Mouse (Mus musculus): ENCODE results near the gene Tasp1. TPM values are rescaled to one million over a fixed set of nuclear protein-coding genes. Genes with fewer than 3 reads are reported as not detected.
"Not testable (repeated sequence)": the region's sequence is repeated elsewhere in the genome, so short reads cannot be mapped to it uniquely, and the experiment has no call there.

The Tasp1 gene
- polyA plus RNA-seq, 1 experiment from 2014 or later: 14.8 TPM

- not testable (repeated sequence) for DNase-seq (ENCODE audit: low spot score); H3K9me3 ChIP-seq; H3K4me3 ChIP-seq; H3K27me3 ChIP-seq (ENCODE audit: insufficient read depth, poor library complexity, severe bottlenecking); H3K36me3 ChIP-seq; H3K4me1 ChIP-seq (replicated peaks); H3K27ac ChIP-seq
Observed at GRCm38 (mm10) chr2:140079284-140079683, 12.7 kb upstream of the Tasp1 start.

DNA sequence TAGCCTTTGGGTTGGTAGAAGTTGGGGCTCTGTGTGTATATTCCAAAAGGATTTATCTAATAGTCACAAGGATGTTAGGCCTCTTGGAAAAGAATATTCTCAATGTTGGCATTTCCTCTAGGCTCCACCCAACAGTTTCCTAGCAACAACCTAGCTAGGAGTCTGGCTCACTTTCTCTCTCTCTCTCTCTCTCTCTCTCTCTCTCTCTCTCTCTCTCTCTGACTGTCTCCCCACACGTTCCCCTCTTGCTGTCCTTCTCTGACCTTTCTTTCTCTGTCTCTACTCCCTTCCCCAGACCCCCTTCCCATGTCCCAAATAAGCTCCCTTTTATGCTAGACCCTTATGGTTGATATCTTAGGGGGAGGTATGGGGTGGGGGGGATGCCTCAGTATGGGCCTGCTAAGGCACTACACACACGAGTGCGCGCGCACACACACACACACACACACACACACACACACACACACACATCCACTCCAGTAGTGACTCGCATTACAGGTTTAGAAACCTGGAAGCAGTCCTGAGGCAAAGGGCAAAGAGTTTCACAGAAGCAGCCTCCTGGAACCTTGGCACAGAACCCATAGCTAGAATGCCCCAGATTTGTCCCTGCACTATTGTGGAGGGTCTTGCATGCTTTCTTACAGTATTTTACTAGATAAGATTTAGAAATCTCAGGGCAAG lies 12.1 kb upstream of the Tasp1 start:
- H3K4me1 ChIP-seq (replicated peaks): peaks cover 9% of the 10 kb centered on the region; the same call in 1 of the 2 replicates
- no peaks in the 10 kb centered on the region for H3K36me3 ChIP-seq
- no peak overlapping the region for H3K4me3 ChIP-seq
- H3K27ac ChIP-seq: no peak overlapping the region
- H3K27me3 ChIP-seq (ENCODE audit: insufficient read depth, poor library complexity, severe bottlenecking): no peaks in the 10 kb centered on the region
- WGBS: 48% methylated on average over 6 of the region's 6 CpGs
- DNase-seq (ENCODE audit: low spot score): no peak
- no peaks in the 10 kb centered on the region for H3K9me3 ChIP-seq

- Histone ChIP-seq H3K36me3 (no peaks in the 10 kb centered on the region), H3K4me1 (replicated peaks) (peaks cover 9% of the 10 kb centered on the region; the same call in 1 of the 2 replicates), H3K9me3 (no peaks in the 10 kb centered on the region), H3K27me3 (ENCODE audit: insufficient read depth, poor library complexity, severe bottlenecking) (no peaks in the 10 kb centered on the region), H3K27ac (no peak overlapping the region), H3K4me3 (no peak overlapping the region)
- peak; percentile 6 for DNase-seq (ENCODE audit: low spot score)
- WGBS: 18% methylated on average over 1 of the region's 1 CpGs
Observed at GRCm38 (mm10) chr2:140077476-140077875, 10.9 kb upstream of the Tasp1 start.

GRCm38 (mm10) chr2:140075150-140075549 lies 8.5 kb upstream of the Tasp1 start:
- Histone ChIP-seq H3K9me3 (no peaks in the 10 kb centered on the region), H3K27ac (no peak overlapping the region), H3K27me3 (ENCODE audit: insufficient read depth, poor library complexity, severe bottlenecking) (no peaks in the 10 kb centered on the region), H3K4me3 (no peak overlapping the region), H3K4me1 (replicated peaks) (peaks cover 9% of the 10 kb centered on the region; the same call in 1 of the 2 replicates), H3K36me3 (no peaks in the 10 kb centered on the region)
- no peak for DNase-seq (ENCODE audit: low spot score)
- WGBS: 88% methylated on average over 3 of the region's 3 CpGs

- peak overlapping the region; percentile 92 for H3K4me3 ChIP-seq
- H3K4me1 ChIP-seq (replicated peaks): peaks cover 15% of the 10 kb centered on the region
- no peaks in the 10 kb centered on the region for H3K9me3 ChIP-seq
- 51% methylated on average over 4 of the region's 4 CpGs for WGBS
- no peaks in the 10 kb centered on the region for H3K27me3 ChIP-seq (ENCODE audit: insufficient read depth, poor library complexity, severe bottlenecking)
- H3K27ac ChIP-seq: peak overlapping the region; percentile 94; the same call in 1 of the 2 replicates
- H3K36me3 ChIP-seq: no peaks in the 10 kb centered on the region
- DNase-seq (ENCODE audit: low spot score): no peak
Observed at GRCm38 (mm10) chr2:140067516-140067915, 911 bp upstream of the Tasp1 start.

GRCm38 (mm10) chr2:140065676-140066075 lies 929 bp downstream of the Tasp1 start:
- Histone ChIP-seq H3K27ac (peak overlapping the region; percentile 94; the same call in 1 of the 2 replicates), H3K9me3 (no peaks in the 10 kb centered on the region), H3K36me3 (no peaks in the 10 kb centered on the region), H3K27me3 (ENCODE audit: insufficient read depth, poor library complexity, severe bottlenecking) (no peaks in the 10 kb centered on the region), H3K4me3 (peak overlapping the region; percentile 92), H3K4me1 (replicated peaks) (peaks cover 15% of the 10 kb centered on the region)
- WGBS: 84% methylated on average over 8 of the region's 8 CpGs
- no peak for DNase-seq (ENCODE audit: low spot score)

GRCm38 (mm10) chr2:140061481-140061880 lies 5.1 kb downstream of the Tasp1 start:
- H3K4me3 ChIP-seq: no peak overlapping the region
- H3K27me3 ChIP-seq (ENCODE audit: insufficient read depth, poor library complexity, severe bottlenecking): no peaks in the 10 kb centered on the region
- H3K36me3 ChIP-seq: peaks cover 7% of the 10 kb centered on the region
- H3K4me1 ChIP-seq (replicated peaks): peaks cover 7% of the 10 kb centered on the region; the same call in 1 of the 2 replicates
- no peaks in the 10 kb centered on the region for H3K9me3 ChIP-seq
- H3K27ac ChIP-seq: no peak overlapping the region
- DNase-seq (ENCODE audit: low spot score): no peak
- 87% methylated on average over 3 of the region's 3 CpGs for WGBS

GRCm38 (mm10) chr2:140060092-140060867 lies 6.3 kb downstream of the Tasp1 start:
- H3K27ac ChIP-seq: no peak overlapping the region
- no peak overlapping the region for H3K4me3 ChIP-seq
- no peaks in the 10 kb centered on the region for H3K4me1 ChIP-seq (replicated peaks)
- DNase-seq (ENCODE audit: low spot score): no peak
- peaks cover 16% of the 10 kb centered on the region for H3K36me3 ChIP-seq
- no peaks in the 10 kb centered on the region for H3K9me3 ChIP-seq
- 89% methylated on average over 4 of the region's 4 CpGs for WGBS
- H3K27me3 ChIP-seq (ENCODE audit: insufficient read depth, poor library complexity, severe bottlenecking): no peaks in the 10 kb centered on the region

DNA sequence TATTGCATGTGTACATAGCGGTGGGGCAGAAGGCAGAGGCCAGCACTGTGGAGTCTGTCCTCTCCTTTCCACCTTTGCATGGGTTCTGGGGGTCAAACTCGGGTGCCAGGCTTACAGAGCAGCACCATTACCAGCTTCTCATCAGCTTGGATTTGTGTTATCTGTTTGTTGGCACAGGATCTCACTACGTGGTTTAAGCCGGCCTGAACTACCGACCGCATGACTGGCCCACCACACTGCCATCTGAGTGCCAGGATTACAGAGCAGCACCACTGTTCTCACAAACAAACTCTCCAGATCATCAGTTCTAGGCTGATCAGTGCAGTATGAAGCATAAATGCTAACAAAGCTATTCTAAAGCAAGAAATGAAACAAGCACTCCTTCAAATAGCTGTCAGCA lies 8.5 kb downstream of the Tasp1 start:
- H3K4me3 ChIP-seq: no peak overlapping the region
- H3K9me3 ChIP-seq: no peaks in the 10 kb centered on the region
- H3K27me3 ChIP-seq (ENCODE audit: insufficient read depth, poor library complexity, severe bottlenecking): no peaks in the 10 kb centered on the region
- no peak for DNase-seq (ENCODE audit: low spot score)
- 92% methylated on average over 6 of the region's 6 CpGs for WGBS
- H3K27ac ChIP-seq: no peak overlapping the region
- H3K36me3 ChIP-seq: peaks cover 38% of the 10 kb centered on the region
- no peaks in the 10 kb centered on the region for H3K4me1 ChIP-seq (replicated peaks)

- no peak overlapping the region for H3K27ac ChIP-seq
- DNase-seq (ENCODE audit: low spot score): no peak
- H3K27me3 ChIP-seq (ENCODE audit: insufficient read depth, poor library complexity, severe bottlenecking): no peaks in the 10 kb centered on the region
- H3K36me3 ChIP-seq: peaks cover 94% of the 10 kb centered on the region
- 91% methylated on average over 2 of the region's 2 CpGs for WGBS
- no peaks in the 10 kb centered on the region for H3K9me3 ChIP-seq
- H3K4me1 ChIP-seq (replicated peaks): no peaks in the 10 kb centered on the region
- H3K4me3 ChIP-seq: no peak overlapping the region
Observed at GRCm38 (mm10) chr2:140051607-140052126, 14.9 kb downstream of the Tasp1 start.

DNA sequence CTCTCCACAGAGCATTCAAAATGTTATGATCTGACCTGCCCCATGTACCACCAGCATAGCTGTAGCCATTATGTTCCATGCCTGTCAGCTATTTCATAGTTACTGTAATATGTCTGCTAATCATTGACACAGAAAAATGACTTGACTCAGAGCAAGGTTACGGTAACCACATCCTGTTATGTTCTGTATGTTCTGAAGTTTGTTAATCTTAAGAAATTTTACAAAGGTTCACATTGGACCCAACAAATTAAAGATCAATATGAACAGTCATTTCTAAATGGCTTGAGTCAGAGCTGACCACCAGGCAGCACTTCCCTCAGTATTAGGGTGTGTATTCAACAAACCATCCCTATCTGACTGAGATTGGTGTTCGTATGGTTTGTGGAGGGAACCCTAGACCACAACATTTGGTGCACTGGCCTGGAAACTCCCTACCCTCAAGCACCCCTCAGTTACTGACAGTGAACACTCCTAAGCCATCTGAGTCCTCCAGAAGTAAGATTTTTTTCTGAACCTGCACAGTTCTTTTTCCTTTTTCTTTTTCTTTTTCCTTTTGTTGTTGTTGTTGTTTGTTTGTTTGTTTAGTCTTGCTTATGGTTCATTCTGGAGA lies 24.0 kb downstream of the Tasp1 start:
- peaks cover 38% of the 10 kb centered on the region for H3K36me3 ChIP-seq
- DNase-seq (ENCODE audit: low spot score): no peak
- WGBS: 88% methylated on average over 2 of the region's 2 CpGs
- H3K4me1 ChIP-seq (replicated peaks): no peaks in the 10 kb centered on the region
- H3K9me3 ChIP-seq: no peaks in the 10 kb centered on the region
- H3K4me3 ChIP-seq: no peak overlapping the region
- H3K27me3 ChIP-seq (ENCODE audit: insufficient read depth, poor library complexity, severe bottlenecking): no peaks in the 10 kb centered on the region
- H3K27ac ChIP-seq: no peak overlapping the region

- H3K4me1 ChIP-seq (replicated peaks): no peaks in the 10 kb centered on the region
- no peaks in the 10 kb centered on the region for H3K9me3 ChIP-seq
- 95% methylated on average over 10 of the region's 10 CpGs for WGBS
- no peaks in the 10 kb centered on the region for H3K27me3 ChIP-seq (ENCODE audit: insufficient read depth, poor library complexity, severe bottlenecking)
- no peak overlapping the region for H3K4me3 ChIP-seq
- H3K27ac ChIP-seq: no peak overlapping the region
- peaks cover 37% of the 10 kb centered on the region for H3K36me3 ChIP-seq
- no peak for DNase-seq (ENCODE audit: low spot score)
Observed at GRCm38 (mm10) chr2:140042081-140042480, 24.5 kb downstream of the Tasp1 start.

GRCm38 (mm10) chr2:140037459-140037858 lies 29.1 kb downstream of the Tasp1 start:
- Histone ChIP-seq H3K4me1 (replicated peaks) (no peaks in the 10 kb centered on the region), H3K36me3 (peaks cover 24% of the 10 kb centered on the region), H3K27me3 (ENCODE audit: insufficient read depth, poor library complexity, severe bottlenecking) (no peaks in the 10 kb centered on the region), H3K4me3 (no peak overlapping the region), H3K9me3 (no peaks in the 10 kb centered on the region), H3K27ac (no peak overlapping the region)
- WGBS: 93% methylated on average over 2 of the region's 2 CpGs
- no peak for DNase-seq (ENCODE audit: low spot score)
